Mouse (Mus musculus) cerebellum, adult 2 months (tissue): ENCODE measurements at regions not wholly inside any gene's neighbourhood (a gene's known extent, or its start where the extent isn't known, plus 50 kb on each side); places are given as distances from the start of the nearest gene placed in this dataset.

Experiments
- CTCF ChIP-seq: fragments of 200-500 bp; IDR thresholded peaks from 2 replicates; pipeline ENCODE4 v1.5.1; 2011; ENCODE audit warnings: low read depth, mild to moderate bottlenecking, control low read depth, low read length, moderate library complexity, borderline replicate concordance; ENCODE audit not compliant: insufficient read depth
- POLR2A ChIP-seq: fragments of 200-500 bp; IDR thresholded peaks from 2 replicates; pipeline ENCODE4 v1.6.1; 2011; ENCODE audit warnings: low read length, control low read depth, borderline replicate concordance; ENCODE audit not compliant: insufficient read depth

DNA sequence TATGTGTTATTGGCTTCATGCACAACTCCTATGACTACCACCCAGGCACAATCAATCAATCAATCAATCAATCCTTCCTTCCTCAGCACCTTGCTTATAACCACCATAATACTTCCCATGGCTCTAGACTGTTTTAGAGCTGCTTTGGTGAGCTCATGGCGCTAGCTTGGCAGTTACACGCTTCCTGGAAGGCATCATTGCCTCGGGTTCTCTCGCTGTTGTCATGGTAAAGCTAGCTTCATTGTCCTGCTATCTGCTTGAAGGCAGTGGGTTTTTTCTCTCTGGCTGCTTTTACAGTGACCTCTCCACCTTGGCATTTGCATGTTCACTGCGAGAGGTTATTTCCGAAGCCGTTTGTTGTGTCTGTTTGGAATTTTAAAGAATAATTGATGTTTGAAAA is 174.7 kb downstream of the Tmx1 start:
- TF ChIP-seq POLR2A = no peak
- no peak for TF ChIP-seq CTCF
